Mouse (Mus musculus): ENCODE data around the gene Lcp1. TPM values are rescaled to one million over a fixed set of nuclear protein-coding genes. Genes with fewer than 3 reads are reported as not detected.

Lcp1 gene
- polyA plus RNA-seq, 1 experiment from 2014 or later = 21.1 TPM

- H3K36me3 ChIP-seq = no peaks in the 10 kb centered on the region
- H3K27ac ChIP-seq = no peak overlapping the region
- WGBS = 77% methylated on average over 10 of the region's 10 CpGs
- H3K4me1 ChIP-seq = 0 out of 2 replicates have a peak, but pooled peaks cover 5% of the 10 kb centered on the region
- H3K27me3 ChIP-seq = no peaks in the 10 kb centered on the region
- H3K9me3 ChIP-seq (replicated peaks) = no peaks in the 10 kb centered on the region
- H3K4me3 ChIP-seq (replicated peaks) = no peak overlapping the region
- ATAC-seq (replicated peaks; ENCODE audit: low FRiP score) = no peak
- H3K9ac ChIP-seq = no peak overlapping the region
- no peak overlapping the region for H3K4me2 ChIP-seq
Measured at GRCm38 (mm10) chr14:75178801-75179211, 47.9 kb downstream of the Lcp1 start.

- H3K27me3 ChIP-seq = no peaks in the 10 kb centered on the region
- H3K9ac ChIP-seq = no peak overlapping the region
- WGBS = 83% methylated on average over 20 of the region's 20 CpGs
- no peak overlapping the region for H3K27ac ChIP-seq
- no peak for ATAC-seq (replicated peaks; ENCODE audit: low FRiP score)
- H3K4me1 ChIP-seq = 0 out of 2 replicates have a peak, but pooled peaks cover 5% of the 10 kb centered on the region
- H3K9me3 ChIP-seq (replicated peaks) = no peaks in the 10 kb centered on the region
- no peak overlapping the region for H3K4me3 ChIP-seq (replicated peaks)
- no peaks in the 10 kb centered on the region for H3K36me3 ChIP-seq
- H3K4me2 ChIP-seq = no peak overlapping the region
Measured at GRCm38 (mm10) chr14:75179255-75179963, 48.5 kb downstream of the Lcp1 start.

- 81% methylated on average over 8 of the region's 8 CpGs for WGBS
- no peak overlapping the region for H3K4me2 ChIP-seq
- H3K27ac ChIP-seq = no peak overlapping the region
- H3K9ac ChIP-seq = no peak overlapping the region
- H3K36me3 ChIP-seq = no peaks in the 10 kb centered on the region
- no peaks in the 10 kb centered on the region for H3K9me3 ChIP-seq (replicated peaks)
- no peak for ATAC-seq (replicated peaks; ENCODE audit: low FRiP score)
- H3K4me1 ChIP-seq = 0 out of 2 replicates have a peak, but pooled peaks cover 5% of the 10 kb centered on the region
- H3K27me3 ChIP-seq = no peaks in the 10 kb centered on the region
- H3K4me3 ChIP-seq (replicated peaks) = no peak overlapping the region
Measured at GRCm38 (mm10) chr14:75180551-75180978, 49.7 kb downstream of the Lcp1 start.

- no peak overlapping the region for H3K9ac ChIP-seq
- no peak for ATAC-seq (replicated peaks; ENCODE audit: low FRiP score)
- no peaks in the 10 kb centered on the region for H3K36me3 ChIP-seq
- H3K9me3 ChIP-seq (replicated peaks) = no peaks in the 10 kb centered on the region
- no peaks in the 10 kb centered on the region for H3K27me3 ChIP-seq
- no peak overlapping the region for H3K4me3 ChIP-seq (replicated peaks)
- 0 out of 2 replicates have a peak, but pooled peaks cover 5% of the 10 kb centered on the region for H3K4me1 ChIP-seq
- H3K4me2 ChIP-seq = no peak overlapping the region
- 80% methylated on average over 9 of the region's 9 CpGs for WGBS
- no peak overlapping the region for H3K27ac ChIP-seq
Measured at GRCm38 (mm10) chr14:75181062-75181935, 50.4 kb downstream of the Lcp1 start.

- no peak for ATAC-seq (replicated peaks; ENCODE audit: low FRiP score)
- Histone ChIP-seq H3K27ac (no peak overlapping the region), H3K27me3 (no peaks in the 10 kb centered on the region), H3K4me1 (no peaks in the 10 kb centered on the region), H3K9ac (no peak overlapping the region), H3K36me3 (no peaks in the 10 kb centered on the region), H3K4me2 (no peak overlapping the region), H3K9me3 (replicated peaks) (no peaks in the 10 kb centered on the region), H3K4me3 (replicated peaks) (no peak overlapping the region)
- WGBS = 79% methylated on average over 4 of the region's 4 CpGs
Measured at GRCm38 (mm10) chr14:75182378-75182777, 51.5 kb downstream of the Lcp1 start.

GRCm38 (mm10) chr14:75182831-75183230, 51.9 kb downstream of the Lcp1 start:
- no peak overlapping the region for H3K9ac ChIP-seq
- 90% methylated on average over 5 of the region's 5 CpGs for WGBS
- no peak for ATAC-seq (replicated peaks; ENCODE audit: low FRiP score)

GRCm38 (mm10) chr14:75184069-75184790, 53.3 kb downstream of the Lcp1 start:
- Histone ChIP-seq H3K36me3 (no peaks in the 10 kb centered on the region), H3K27ac (no peak overlapping the region), H3K9ac (no peak overlapping the region), H3K9me3 (replicated peaks) (no peaks in the 10 kb centered on the region), H3K4me2 (no peak overlapping the region), H3K4me1 (no peaks in the 10 kb centered on the region), H3K4me3 (replicated peaks) (no peak overlapping the region), H3K27me3 (no peaks in the 10 kb centered on the region)
- ATAC-seq (replicated peaks; ENCODE audit: low FRiP score) = 0 out of 2 replicates have a peak, but pooled peaks have one; percentile 18
- WGBS = 87% methylated on average over 4 of the region's 4 CpGs

More at GRCm38 (mm10) chr14:75182831-75183230, 51.9 kb downstream of the Lcp1 start:
- no peaks in the 10 kb centered on the region for H3K36me3 ChIP-seq
- H3K27me3 ChIP-seq = no peaks in the 10 kb centered on the region
- H3K27ac ChIP-seq = no peak overlapping the region
- no peaks in the 10 kb centered on the region for H3K9me3 ChIP-seq (replicated peaks)
- no peak overlapping the region for H3K4me2 ChIP-seq
- no peaks in the 10 kb centered on the region for H3K4me1 ChIP-seq
- H3K4me3 ChIP-seq (replicated peaks) = no peak overlapping the region

- Histone ChIP-seq H3K27ac (no peak overlapping the region), H3K4me1 (no peaks in the 10 kb centered on the region), H3K9ac (no peak overlapping the region), H3K4me2 (no peak overlapping the region), H3K36me3 (no peaks in the 10 kb centered on the region), H3K27me3 (no peaks in the 10 kb centered on the region), H3K4me3 (replicated peaks) (no peak overlapping the region), H3K9me3 (replicated peaks) (no peaks in the 10 kb centered on the region)
- 61% methylated on average over 5 of the region's 5 CpGs for WGBS
- ATAC-seq (replicated peaks; ENCODE audit: low FRiP score) = no peak
Measured at GRCm38 (mm10) chr14:75185796-75186594, 55.1 kb downstream of the Lcp1 start.

- H3K9ac ChIP-seq = no peak overlapping the region
- no peak overlapping the region for H3K4me2 ChIP-seq
- 88% methylated on average over 8 of the region's 8 CpGs for WGBS
- no peaks in the 10 kb centered on the region for H3K9me3 ChIP-seq (replicated peaks)
- ATAC-seq (replicated peaks; ENCODE audit: low FRiP score) = no peak
- H3K36me3 ChIP-seq = no peaks in the 10 kb centered on the region
- no peaks in the 10 kb centered on the region for H3K4me1 ChIP-seq
- H3K27me3 ChIP-seq = no peaks in the 10 kb centered on the region
- no peak overlapping the region for H3K4me3 ChIP-seq (replicated peaks)
- H3K27ac ChIP-seq = no peak overlapping the region
Measured at GRCm38 (mm10) chr14:75186858-75187415, 56.0 kb downstream of the Lcp1 start.

- WGBS = 71% methylated on average over 6 of the region's 6 CpGs
- ATAC-seq (replicated peaks; ENCODE audit: low FRiP score) = no peak
- no peaks in the 10 kb centered on the region for H3K9me3 ChIP-seq (replicated peaks)
- H3K36me3 ChIP-seq = no peaks in the 10 kb centered on the region
- H3K9ac ChIP-seq = no peak overlapping the region
- H3K4me2 ChIP-seq = no peak overlapping the region
- no peaks in the 10 kb centered on the region for H3K4me1 ChIP-seq
- no peak overlapping the region for H3K27ac ChIP-seq
- no peaks in the 10 kb centered on the region for H3K27me3 ChIP-seq
- no peak overlapping the region for H3K4me3 ChIP-seq (replicated peaks)
Measured at GRCm38 (mm10) chr14:75188521-75188920, 57.6 kb downstream of the Lcp1 start.

- H3K36me3 ChIP-seq = no peaks in the 10 kb centered on the region
Measured at GRCm38 (mm10) chr14:75189031-75189430, 58.1 kb downstream of the Lcp1 start.

More at GRCm38 (mm10) chr14:75189031-75189430, 58.1 kb downstream of the Lcp1 start:
- Histone ChIP-seq H3K9ac (no peak overlapping the region), H3K27me3 (no peaks in the 10 kb centered on the region), H3K4me2 (no peak overlapping the region), H3K4me1 (no peaks in the 10 kb centered on the region), H3K9me3 (replicated peaks) (no peaks in the 10 kb centered on the region), H3K4me3 (replicated peaks) (no peak overlapping the region), H3K27ac (no peak overlapping the region)
- WGBS = 84% methylated on average over 4 of the region's 4 CpGs
- ATAC-seq (replicated peaks; ENCODE audit: low FRiP score) = no peak

Measured in kidney, embryonic 15.5 days (tissue).